Mouse (Mus musculus): ENCODE measurements around the gene Gtf2i.

Gtf2i gene

DNA sequence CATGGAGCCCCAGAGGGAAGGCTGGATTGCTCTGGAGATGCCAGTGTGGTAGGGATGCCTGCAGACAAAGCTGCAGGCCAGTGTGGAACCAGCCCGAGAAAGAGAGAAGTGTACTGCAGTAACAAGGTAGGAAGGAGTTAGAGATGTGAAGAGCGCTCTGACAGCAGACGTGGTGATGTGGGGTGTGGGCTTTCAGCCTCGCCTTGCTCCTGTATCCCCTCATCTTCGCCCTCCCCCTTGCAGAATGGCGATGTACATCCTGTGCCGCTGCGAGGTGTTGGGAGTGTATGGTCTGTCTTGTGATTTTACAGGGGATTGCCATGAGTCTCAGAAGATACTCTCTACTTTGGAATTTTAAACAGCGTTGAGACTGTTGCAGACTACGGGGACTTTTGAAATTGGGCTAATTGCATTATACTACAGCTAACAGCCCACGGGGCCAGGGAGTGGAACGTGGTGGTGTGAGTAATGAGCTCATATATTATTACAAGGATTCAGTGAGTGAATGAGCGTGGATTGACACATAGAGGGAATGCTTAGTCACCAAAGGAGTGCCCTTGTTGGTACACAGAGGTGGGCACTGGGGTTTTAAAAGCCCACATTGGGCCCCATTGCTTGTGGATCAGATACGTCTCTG, 65.8 kb downstream of the Gtf2i start:
- in situ Hi-C loops (cut with MboI, MseI): no loop called here

GRCm38 (mm10) chr5:134246146-134246545, 68.4 kb downstream of the Gtf2i start:
- in situ Hi-C loops (cut with MboI, MseI): no loop called here

DNA sequence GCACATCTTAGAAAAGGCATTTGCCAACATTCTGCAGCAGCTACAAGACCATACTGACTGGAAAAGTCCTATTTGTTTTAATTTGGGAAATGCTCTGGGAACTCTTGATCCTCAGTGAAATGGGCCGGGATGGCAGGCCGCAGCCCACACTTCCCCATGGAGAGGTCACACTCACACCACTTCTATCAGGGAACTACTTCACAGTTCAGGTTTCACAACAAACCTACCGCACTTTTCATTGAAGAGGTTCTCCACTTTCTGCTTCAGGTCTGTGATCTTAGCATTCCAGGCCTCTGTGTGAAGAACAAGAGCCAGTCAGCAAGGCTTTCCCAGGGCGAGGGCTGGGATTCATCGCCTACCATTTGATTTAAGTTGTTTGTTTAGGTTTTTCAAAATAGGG, 69.7 kb downstream of the Gtf2i start:
- in situ Hi-C loops (cut with MboI, MseI): no loop called here

DNA sequence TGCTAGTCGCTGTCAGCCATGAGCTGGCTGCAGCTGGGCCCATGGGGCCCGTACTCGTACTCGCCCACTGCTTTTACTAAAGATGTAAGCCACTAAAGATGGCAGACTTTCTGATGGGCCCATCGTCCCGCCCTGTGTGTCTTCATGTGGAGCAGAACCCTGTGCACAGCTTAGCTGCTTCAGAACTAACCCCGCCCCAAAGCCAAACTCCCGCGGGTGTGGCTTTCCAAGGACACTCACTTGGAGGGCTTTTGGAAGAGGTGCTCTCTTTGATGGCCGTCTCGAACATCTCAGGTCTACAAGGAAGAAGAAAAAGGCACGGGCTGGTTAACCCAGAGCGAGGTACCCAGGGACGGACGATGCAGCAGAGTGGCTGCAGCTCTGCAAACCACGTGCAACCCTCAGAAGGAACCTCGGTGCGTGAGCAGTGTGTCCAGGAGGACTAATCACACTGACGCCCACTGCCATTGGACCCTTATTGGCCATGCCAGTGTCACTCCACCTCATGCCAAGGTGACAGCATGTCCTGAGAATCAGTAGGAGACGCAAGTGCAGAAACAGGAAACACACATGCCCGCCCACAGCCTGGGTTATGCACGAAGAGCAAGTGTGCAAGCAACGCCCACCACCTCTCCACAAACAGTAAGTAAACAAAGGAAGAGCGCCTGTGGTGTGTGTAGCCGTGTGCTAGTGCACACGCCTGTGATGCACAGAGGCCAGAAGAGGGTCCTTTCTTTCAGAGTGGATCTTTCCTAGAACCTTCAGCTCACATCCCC, 70.7 kb downstream of the Gtf2i start:
- in situ Hi-C loops (cut with MboI, MseI): no loop called here

GRCm38 (mm10) chr5:134241831-134242230, 72.7 kb downstream of the Gtf2i start:
- in situ Hi-C loops (cut with MboI, MseI): no loop called here

- in situ Hi-C loops (cut with MboI, MseI): no loop called here
Measured at GRCm38 (mm10) chr5:134237936-134238760, 76.4 kb downstream of the Gtf2i start.

- in situ Hi-C loops (cut with MboI, MseI): no loop called here
Measured at GRCm38 (mm10) chr5:134237508-134237907, 77.1 kb downstream of the Gtf2i start.

DNA sequence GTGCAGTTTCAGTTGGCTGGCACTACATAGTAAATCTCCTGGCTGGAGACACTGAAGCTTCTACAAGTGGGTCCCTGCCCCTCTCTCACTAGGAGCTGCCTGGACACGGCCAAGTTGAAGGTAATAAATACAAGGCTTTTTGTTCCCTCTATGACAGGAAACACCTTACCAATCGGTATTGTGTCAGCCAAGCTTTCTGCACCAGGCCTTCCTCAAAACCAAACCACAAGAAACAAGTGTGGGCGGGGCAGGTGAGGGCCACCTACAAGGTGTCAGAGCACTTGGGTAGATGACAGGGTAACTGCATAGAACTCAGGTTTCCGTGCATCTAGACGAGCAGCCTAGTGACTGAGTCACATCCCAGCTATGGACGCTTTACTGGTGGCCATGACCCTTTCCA, 77.8 kb downstream of the Gtf2i start:
- in situ Hi-C loops (cut with MboI, MseI): no loop called here

DNA sequence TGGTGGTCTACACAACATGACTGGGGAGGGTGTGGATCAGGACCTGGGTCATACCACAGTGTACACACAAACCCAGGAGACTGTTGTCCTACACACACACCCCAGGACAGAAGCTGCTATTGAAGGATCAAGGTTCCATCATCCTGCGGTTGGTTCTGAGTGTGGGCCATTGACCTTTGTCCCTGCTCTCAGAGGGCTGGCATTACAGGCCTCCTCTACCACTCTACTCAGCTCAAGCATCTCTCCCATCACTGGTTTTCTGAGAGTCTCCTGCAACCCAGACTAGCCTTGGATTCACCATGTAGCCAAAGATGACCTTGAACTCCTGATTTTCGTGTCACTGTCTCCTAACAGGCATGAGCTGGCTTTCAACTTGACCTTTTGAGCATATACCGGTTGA, 78.3 kb downstream of the Gtf2i start:
- in situ Hi-C loops (cut with MboI, MseI): no loop called here

- in situ Hi-C loops (cut with MboI, MseI): no loop called here
Measured at GRCm38 (mm10) chr5:134235111-134235510, 79.4 kb downstream of the Gtf2i start.

DNA sequence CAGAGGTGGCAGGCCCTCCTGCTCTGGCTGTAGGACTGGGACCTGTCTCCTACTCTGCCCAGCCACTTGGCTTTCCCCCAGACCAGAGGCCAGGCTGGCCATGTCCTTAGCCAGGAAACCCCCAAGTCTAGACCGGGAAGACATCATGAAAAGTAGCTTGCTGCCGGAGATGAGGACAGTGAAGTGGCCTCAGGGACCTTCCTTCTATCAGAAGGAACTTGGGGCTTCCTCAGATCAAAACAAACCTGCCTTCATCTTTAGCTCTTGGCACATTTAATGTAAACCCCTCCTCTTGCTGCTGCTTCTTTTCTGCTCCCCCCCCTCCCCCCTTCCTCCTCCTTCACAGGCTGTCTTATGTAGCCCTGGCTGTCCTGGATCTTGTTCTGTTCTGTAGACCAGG, 80.4 kb downstream of the Gtf2i start:
- in situ Hi-C loops (cut with MboI, MseI): no loop called here

DNA sequence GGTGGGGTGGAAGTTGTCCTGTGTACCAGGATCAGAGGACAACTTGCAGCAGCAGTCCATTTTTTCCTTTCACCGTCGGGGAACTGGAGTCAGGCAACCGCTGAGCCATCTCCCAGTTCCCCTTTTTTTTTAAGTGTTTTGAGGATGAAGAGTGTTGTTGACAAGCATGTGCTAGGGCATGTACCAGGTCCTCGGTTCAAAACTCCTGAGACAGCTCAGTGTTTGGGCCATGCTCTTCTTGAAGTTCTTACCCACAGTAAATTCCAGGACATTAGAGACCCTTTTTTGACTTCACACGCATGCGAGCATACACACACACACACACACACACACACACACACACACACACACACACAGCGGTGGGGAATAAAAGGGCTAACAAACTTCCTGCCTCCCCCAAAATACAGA, 81.3 kb downstream of the Gtf2i start:
- in situ Hi-C loops (cut with MboI, MseI): no loop called here

GRCm38 (mm10) chr5:134232568-134232967, 82.0 kb downstream of the Gtf2i start:
- in situ Hi-C loops (cut with MboI, MseI): no loop called here

DNA sequence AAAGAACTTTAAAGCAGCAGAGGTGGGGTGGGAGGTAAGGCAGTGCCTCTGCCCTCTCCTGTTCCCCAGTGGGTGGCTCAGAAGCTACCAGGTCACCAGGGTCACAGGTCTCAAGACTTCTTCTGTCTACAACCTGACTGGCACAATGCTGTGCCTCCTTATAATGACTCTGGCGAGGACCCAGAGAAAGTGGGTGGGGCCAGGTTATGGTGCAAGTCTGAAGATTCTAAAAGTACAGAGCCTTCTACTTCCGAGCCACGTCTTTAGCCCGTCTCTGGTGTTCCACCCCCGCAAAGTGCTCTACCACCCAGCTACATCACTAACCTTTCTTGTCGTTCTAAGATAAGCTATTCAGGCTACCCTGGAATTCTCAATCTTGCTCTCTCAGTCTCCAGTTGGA, 82.4 kb downstream of the Gtf2i start:
- in situ Hi-C loops (cut with MboI, MseI): no loop called here

DNA sequence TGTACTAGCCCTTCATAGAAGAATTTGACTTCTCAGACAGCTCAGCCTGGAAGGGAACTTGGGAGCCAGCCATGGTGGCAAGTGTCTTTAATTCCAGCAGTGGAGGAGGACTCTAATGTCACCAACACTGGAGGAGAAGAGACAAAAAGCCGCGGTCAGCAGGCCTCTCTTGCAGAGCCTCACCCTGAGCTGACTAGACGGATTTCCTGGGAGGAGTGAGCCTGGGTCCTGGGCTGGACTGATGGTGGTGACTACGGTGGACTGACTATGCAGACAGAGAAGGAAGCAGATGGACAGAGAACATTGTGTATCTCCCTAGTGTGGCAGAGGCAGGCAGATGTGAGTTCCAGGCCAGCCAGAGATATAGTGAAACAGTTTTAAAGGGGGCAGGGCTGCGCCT, 83.2 kb downstream of the Gtf2i start:
- in situ Hi-C loops (cut with MboI, MseI): no loop called here

DNA sequence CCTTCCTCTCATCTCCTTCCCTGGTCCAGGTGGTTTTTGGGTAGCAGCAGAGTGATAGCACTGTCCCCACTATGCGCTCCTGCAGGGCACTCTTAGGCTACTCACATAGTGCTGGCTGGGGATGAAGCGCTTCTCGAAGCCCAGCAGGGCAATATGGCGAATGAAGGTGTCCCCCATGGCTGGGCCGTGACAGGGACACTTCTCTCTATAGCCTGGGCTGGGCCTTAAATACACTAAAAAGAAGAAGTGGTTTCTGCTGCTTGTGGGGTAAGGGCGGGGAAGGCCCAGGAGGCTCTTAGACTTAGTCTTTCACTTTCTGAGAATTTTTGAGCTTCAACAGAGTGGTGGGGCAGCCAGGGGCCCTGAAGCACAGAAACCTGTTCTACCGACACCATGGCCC, 85.2 kb downstream of the Gtf2i start, which contains the start of gene Ncf1:
Gene Ncf1, minus strand, starts transcription at position 235 of the 400 bp plus-strand sequence.
- in situ Hi-C loops (cut with MboI, MseI): no loop called here

GRCm38 (mm10) chr5:134228249-134228638, 86.3 kb downstream of the Gtf2i start:
- in situ Hi-C loops (cut with MboI, MseI): no loop called here

DNA sequence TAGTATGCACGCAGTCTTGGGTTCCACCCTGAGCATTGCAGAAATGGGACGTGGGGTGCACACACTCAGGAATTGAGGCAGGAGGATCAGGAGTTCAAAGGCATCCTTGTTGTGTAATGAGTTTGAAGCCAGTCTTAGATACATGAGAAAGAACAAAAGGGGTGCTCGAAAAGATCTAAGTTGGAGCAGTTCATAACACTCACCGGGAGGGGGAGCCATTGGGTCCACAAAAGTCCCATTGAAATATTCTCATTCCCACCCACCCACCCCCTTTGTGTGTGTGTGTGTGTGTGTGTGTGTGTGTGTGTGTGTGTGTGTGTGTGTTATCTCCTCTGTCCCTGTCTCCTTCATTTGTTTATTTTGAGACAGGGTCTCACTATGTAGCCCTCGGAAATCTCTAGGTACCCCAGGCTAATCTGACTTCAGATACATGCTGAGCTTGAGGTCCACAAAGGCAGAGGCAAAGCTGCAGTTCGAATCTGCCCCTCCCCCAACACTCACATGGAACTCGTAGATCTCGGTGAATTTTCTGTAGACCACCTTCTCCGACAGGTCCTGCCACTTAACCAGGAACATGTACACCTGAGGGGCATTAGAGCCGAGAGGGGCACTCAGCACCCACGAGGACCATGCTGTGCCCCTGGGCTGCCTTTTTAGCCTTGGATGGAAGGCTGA, 86.8 kb downstream of the Gtf2i start:
- in situ Hi-C loops (cut with MboI, MseI): no loop called here

- in situ Hi-C loops (cut with MboI, MseI): no loop called here
Measured at GRCm38 (mm10) chr5:134226946-134227345, 87.6 kb downstream of the Gtf2i start.

DNA sequence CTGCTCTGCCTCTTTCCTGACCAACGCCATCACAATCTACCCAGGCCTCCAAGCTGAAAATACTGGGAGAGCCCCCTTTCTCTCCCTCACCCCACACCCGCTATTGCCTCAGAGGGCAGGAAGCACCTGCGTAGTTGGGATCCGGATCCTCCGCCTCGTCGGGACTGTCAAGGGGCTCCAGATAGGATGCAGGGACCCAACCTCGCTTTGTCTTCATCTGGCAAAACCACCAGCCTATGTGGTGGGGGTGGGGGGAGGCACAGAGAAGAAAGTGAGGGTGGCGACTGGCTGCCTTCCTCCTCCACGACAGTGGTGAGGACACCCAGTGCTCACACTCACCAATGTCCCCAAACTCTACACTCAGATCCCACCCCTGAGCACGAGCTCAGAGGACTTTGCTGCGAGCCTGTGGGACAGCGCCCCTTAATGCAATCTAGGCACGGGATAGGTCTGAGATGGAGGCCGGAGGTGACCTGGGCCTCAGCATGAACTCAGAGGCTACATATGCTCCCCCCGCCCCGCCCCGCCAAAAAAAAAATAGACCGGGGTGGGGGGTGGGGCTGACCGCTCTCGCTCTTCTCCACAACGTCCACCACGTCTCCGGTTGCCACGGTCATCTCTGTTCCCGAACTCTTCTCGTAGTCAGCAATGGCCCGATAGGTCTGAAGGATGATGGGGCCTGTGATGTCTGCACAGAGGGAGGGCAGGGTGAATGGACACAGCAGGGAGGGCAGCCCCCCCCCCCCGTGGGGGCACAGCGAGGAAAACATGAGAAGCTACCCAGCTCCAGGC, 89.3 kb downstream of the Gtf2i start:
- in situ Hi-C loops (cut with MboI, MseI): no loop called here

- in situ Hi-C loops (cut with MboI, MseI): no loop called here
Measured at GRCm38 (mm10) chr5:134221708-134222150, 92.8 kb downstream of the Gtf2i start.

All from T-helper 17 cell (primary cell).